Mouse (Mus musculus) heart, adult 2 months (tissue): Measurements from ENCODE around the gene Parp2. TPM values are rescaled to one million over a fixed set of nuclear protein-coding genes. Genes with fewer than 3 reads are reported as not detected.
"Not testable (repeated sequence)": the region's sequence is repeated elsewhere in the genome, so short reads cannot be mapped to it uniquely, and the experiment has no call there.

Source experiments
- DNase-seq, 2 experiments: peaks; one replicate each; pipeline ENCODE4 v3.0.0; 2021
- H3K27ac ChIP-seq: fragments of 200-600 bp; 2 replicates; pipeline ENCODE4 v1.8.1; 2022
- H3K27me3 ChIP-seq: fragments of 200-500 bp; 2 replicates; pipeline ENCODE4 v1.6.1; 2012; ENCODE audit warnings: mild to moderate bottlenecking, low read length, inconsistent platforms, mixed read lengths; ENCODE audit not compliant: control insufficient read depth, insufficient read depth
- H3K36me3 ChIP-seq: fragments of 200-500 bp; 2 replicates; pipeline ENCODE4 v1.6.1; 2012; ENCODE audit warnings: low read length, inconsistent platforms; ENCODE audit not compliant: control insufficient read depth, insufficient read depth
- H3K4me1 ChIP-seq: fragments of 200-500 bp; 2 replicates; pipeline ENCODE4 v1.6.1; 2011; ENCODE audit warnings: low read length; ENCODE audit not compliant: control insufficient read depth, insufficient read depth
- H3K4me3 ChIP-seq: fragments of 200-600 bp; 2 replicates; pipeline ENCODE4 v1.8.1; 2022
- H3K79me2 ChIP-seq: fragments of 200-500 bp; replicated peaks from 2 replicates; pipeline ENCODE4 v1.6.1; 2012; ENCODE audit warnings: mild to moderate bottlenecking, inconsistent platforms, low read length, moderate library complexity, mixed read lengths; ENCODE audit not compliant: control insufficient read depth, insufficient read depth
- H3K9ac ChIP-seq: fragments of 200-500 bp; 2 replicates; pipeline ENCODE4 v1.6.1; 2012; ENCODE audit warnings: low read depth, mild to moderate bottlenecking, control low read depth, inconsistent platforms, low read length, mixed read lengths
- CTCF ChIP-seq: fragments of 200-600 bp; IDR thresholded peaks from 2 replicates; pipeline ENCODE4 v1.8.1; 2022; ENCODE audit warnings: antibody characterized with exemption, mild to moderate bottlenecking, moderate library complexity
- EP300 ChIP-seq: fragments of 200-500 bp; IDR thresholded peaks from 2 replicates; pipeline ENCODE4 v1.6.1; 2011; ENCODE audit warnings: low read depth, low read length, control low read depth; ENCODE audit not compliant: insufficient read depth
- POLR2A ChIP-seq: fragments of 200-500 bp; IDR thresholded peaks from 2 replicates; pipeline ENCODE4 v1.6.1; 2011; ENCODE audit warnings: mild to moderate bottlenecking, low read depth, low read length, control low read depth; ENCODE audit not compliant: insufficient read depth
- WGBS: fragments of 180-500 bp; shearing (Covaris S2); methylation state at CpG from one replicate; pipeline ENCODE4 v1.1.7; 2018; 5-methylcytosine and 5-hydroxymethylcytosine counted together
- intact Hi-C: fragments of 180-260 bp; cut with DNase I; formaldehyde crosslinking; loops from one replicate; pipeline ENCODE4 v1.15.1; 2025
- polyA plus RNA-seq: library from polyadenylated mRNA; depleted of rRNA; stranded (reverse); fragments of >200 nt; gene quantifications from 2 replicates; pipeline ENCODE4 v1.2.3, GENCODE M21; 2012
- total RNA-seq, 2 experiments: library from RNA; stranded (reverse); gene quantifications; 2 replicates each; pipeline ENCODE4 v1.2.3; 2021

Gene Parp2
- total and polyA plus RNA-seq, 3 experiments: 12.5 to 15.6 (median 14.7) TPM

- no peak overlapping the region for H3K9ac ChIP-seq
- H3K27ac ChIP-seq: no peak overlapping the region
- H3K79me2 ChIP-seq: no peaks in the 10 kb centered on the region
- no peak for DNase-seq
- no peaks in the 10 kb centered on the region for H3K27me3 ChIP-seq
- WGBS: 60% methylated on average over 2 of the region's 2 CpGs
- TF ChIP-seq POLR2A (no peak), EP300 (no peak), CTCF (no peak)
- no peaks in the 10 kb centered on the region for H3K36me3 ChIP-seq
- H3K4me1 ChIP-seq: no peaks in the 10 kb centered on the region
- intact Hi-C loops: no loop called here
- no peak overlapping the region for H3K4me3 ChIP-seq
Measured at GRCm38 (mm10) chr14:50834435-50834834, 26.8 kb downstream of the Parp2 start.

GRCm38 (mm10) chr14:50837236-50837635, 29.6 kb downstream of the Parp2 start:
- DNase-seq: no peak
- intact Hi-C loops: no loop called here
- Histone ChIP-seq H3K4me3 (no peak overlapping the region), H3K27ac (no peak overlapping the region), H3K9ac (no peak overlapping the region), H3K4me1 (no peaks in the 10 kb centered on the region), H3K36me3 (no peaks in the 10 kb centered on the region), H3K79me2 (no peaks in the 10 kb centered on the region), H3K27me3 (no peaks in the 10 kb centered on the region)
- TF ChIP-seq CTCF (peak; percentile 56), EP300 (no peak)
- WGBS: 63% methylated on average over 6 of the region's 6 CpGs

- no peak overlapping the region for H3K27ac ChIP-seq
- H3K27me3 ChIP-seq: no peaks in the 10 kb centered on the region
- no peak overlapping the region for H3K4me3 ChIP-seq
- H3K36me3 ChIP-seq: peaks cover 2% of the 10 kb centered on the region
- no peaks in the 10 kb centered on the region for H3K4me1 ChIP-seq
- intact Hi-C loops: no loop called here
- DNase-seq: no peak
- TF ChIP-seq CTCF: no peak
- no peak for TF ChIP-seq EP300
- no peak for TF ChIP-seq POLR2A
- H3K79me2 ChIP-seq: no peaks in the 10 kb centered on the region
- 90% methylated on average over 5 of the region's 5 CpGs for WGBS
- H3K9ac ChIP-seq: no peak overlapping the region
Measured at GRCm38 (mm10) chr14:50855788-50856187, 48.1 kb downstream of the Parp2 start.

GRCm38 (mm10) chr14:50862641-50863040, 55.0 kb downstream of the Parp2 start:
- Histone ChIP-seq H3K4me3 (no peak overlapping the region), H3K36me3 (peaks cover 2% of the 10 kb centered on the region), H3K27me3 (no peaks in the 10 kb centered on the region), H3K9ac (no peak overlapping the region), H3K4me1 (no peaks in the 10 kb centered on the region), H3K79me2 (no peaks in the 10 kb centered on the region), H3K27ac (no peak overlapping the region)
- intact Hi-C loops: no loop called here
- 79% methylated on average over 10 of the region's 10 CpGs for whole genome bisulfite sequencing
- DNase-seq: no peak
- no peak for TF ChIP-seq CTCF
- TF ChIP-seq EP300: no peak
- no peak for TF ChIP-seq POLR2A

- not testable (repeated sequence) for H3K4me1 ChIP-seq, H3K9ac ChIP-seq, H3K79me2 ChIP-seq, H3K27me3 ChIP-seq, H3K27ac ChIP-seq, DNase-seq, H3K4me3 ChIP-seq, H3K36me3 ChIP-seq
- intact Hi-C loops: loop anchor here (5.0 kb wide), 1 partner anchor 58 kb away; the partner anchor contains the start of genes Ccnb1ip1 and Parp2
Measured at GRCm38 (mm10) chr14:50865005-50865404, 57.4 kb downstream of the Parp2 start.

GRCm38 (mm10) chr14:50866966-50867365, 59.3 kb downstream of the Parp2 start:
- intact Hi-C loops: loop anchor here (5.0 kb wide), 1 partner anchor 60 kb away; the partner anchor contains the start of genes Ccnb1ip1 and Parp2
- TF ChIP-seq POLR2A: no peak
- no peak for TF ChIP-seq CTCF
- TF ChIP-seq EP300: no peak
- H3K27me3 ChIP-seq: no peaks in the 10 kb centered on the region
- H3K79me2 ChIP-seq: no peaks in the 10 kb centered on the region
- no peak overlapping the region for H3K4me3 ChIP-seq
- no peak overlapping the region for H3K9ac ChIP-seq
- H3K36me3 ChIP-seq: no peaks in the 10 kb centered on the region; the same call in 1 of the 2 replicates
- H3K27ac ChIP-seq: no peak overlapping the region
- DNase-seq: no peak
- H3K4me1 ChIP-seq: peaks cover 2% of the 10 kb centered on the region
- 94% methylated on average over 3 of the region's 3 CpGs for WGBS

GRCm38 (mm10) chr14:50868211-50868610, 60.6 kb downstream of the Parp2 start:
- peaks cover 2% of the 10 kb centered on the region for H3K4me1 ChIP-seq
- H3K4me3 ChIP-seq: no peak overlapping the region
- 75% methylated on average over 4 of the region's 4 CpGs for WGBS
- DNase-seq: no peak
- no peaks in the 10 kb centered on the region for H3K27me3 ChIP-seq
- intact Hi-C loops: loop anchor here (5.0 kb wide), 1 partner anchor 61 kb away; the partner anchor contains the start of genes Ccnb1ip1 and Parp2
- no peak overlapping the region for H3K9ac ChIP-seq
- TF ChIP-seq EP300 (no peak), CTCF (no peak), POLR2A (no peak)
- no peak overlapping the region for H3K27ac ChIP-seq
- H3K79me2 ChIP-seq: no peaks in the 10 kb centered on the region
- no peaks in the 10 kb centered on the region; the same call in 1 of the 2 replicates for H3K36me3 ChIP-seq
